Mouse (Mus musculus): Measurements from ENCODE around the gene Camk1g.

DNA sequence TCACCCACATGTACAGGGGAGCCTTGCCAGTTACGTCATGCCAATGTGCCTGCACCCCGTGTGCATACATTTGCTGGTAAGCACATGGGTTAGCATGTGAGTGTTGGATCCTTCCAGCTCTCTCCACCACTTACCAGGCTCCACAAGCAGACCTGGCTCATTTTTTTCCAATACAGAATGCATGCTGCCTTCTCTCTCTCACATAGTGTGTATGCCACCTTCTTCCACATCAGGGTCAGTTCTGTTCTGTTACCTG is 19.6 kb downstream of the Camk1g start:
- TF ChIP-seq POLR2A (IDR thresholded peaks at IDR 0.05; ENCODE audit: low read depth, low read length): no peak
- no peak for TF ChIP-seq CTCF (conservative IDR thresholded peaks at IDR 0.05; ENCODE audit: insufficient read depth, insufficient read length, low read depth, low read length)
